Mouse (Mus musculus) CD4-positive, CD25-positive, alpha-beta regulatory T cell, adult 4 months (primary cell): ENCODE measurements around the gene Farp1. TPM values are rescaled to one million over a fixed set of nuclear protein-coding genes. Genes with fewer than 3 reads are reported as not detected.

Source experiments
- ATAC-seq: one replicate; pipeline ENCODE4 v1.8.0; 2017
- polyA plus RNA-seq, 2 experiments: library from polyadenylated mRNA; unstranded; fragments of 100-300 nt; shearing (Covaris generic); gene quantifications; one replicate each; pipeline ENCODE4 v1.2.1; 2017

Farp1 gene
- polyA plus RNA-seq, 2 experiments from 2014 or later = 3.0 to 3.5 TPM

DNA sequence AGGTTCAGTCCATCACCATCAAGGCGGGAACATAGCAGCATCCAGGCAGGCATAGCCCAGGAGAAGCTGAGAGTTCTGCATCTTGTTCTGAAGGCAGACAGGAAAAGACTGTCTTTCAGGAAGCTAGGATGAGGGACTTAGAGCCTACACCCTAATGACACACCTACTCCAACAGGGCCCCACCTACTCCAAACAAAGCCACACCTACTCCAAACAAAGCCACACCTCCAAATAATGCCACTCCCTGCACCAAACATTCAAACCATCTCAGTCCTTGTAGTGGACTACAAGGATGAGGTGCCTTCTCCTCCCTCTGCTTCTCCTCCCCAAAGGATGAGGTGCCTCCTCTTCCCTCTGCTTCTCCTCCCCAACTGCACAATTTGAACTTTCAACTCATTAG lies 23.5 kb downstream of the Farp1 start:
- no peak for ATAC-seq

DNA sequence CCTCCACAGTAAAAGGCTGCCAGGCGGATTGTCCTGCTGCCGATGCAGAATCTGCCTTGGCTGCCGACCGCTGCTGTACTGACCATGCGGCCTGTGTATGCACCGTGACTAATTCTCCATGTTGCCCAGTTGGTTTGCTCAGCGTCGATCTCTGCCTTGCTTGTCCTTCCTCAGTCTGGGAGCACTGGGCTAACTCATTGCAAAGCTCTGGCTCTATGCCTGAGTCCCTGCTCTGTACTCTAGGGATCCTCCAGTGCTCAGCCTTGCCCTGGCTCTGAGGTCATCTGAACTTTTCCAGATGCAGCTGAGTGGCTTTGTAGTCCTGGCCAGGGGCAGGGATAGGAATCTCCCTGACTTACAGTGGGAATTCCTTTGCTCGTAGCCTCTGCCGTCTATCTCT lies 24.3 kb downstream of the Farp1 start:
- ATAC-seq = no peak

DNA sequence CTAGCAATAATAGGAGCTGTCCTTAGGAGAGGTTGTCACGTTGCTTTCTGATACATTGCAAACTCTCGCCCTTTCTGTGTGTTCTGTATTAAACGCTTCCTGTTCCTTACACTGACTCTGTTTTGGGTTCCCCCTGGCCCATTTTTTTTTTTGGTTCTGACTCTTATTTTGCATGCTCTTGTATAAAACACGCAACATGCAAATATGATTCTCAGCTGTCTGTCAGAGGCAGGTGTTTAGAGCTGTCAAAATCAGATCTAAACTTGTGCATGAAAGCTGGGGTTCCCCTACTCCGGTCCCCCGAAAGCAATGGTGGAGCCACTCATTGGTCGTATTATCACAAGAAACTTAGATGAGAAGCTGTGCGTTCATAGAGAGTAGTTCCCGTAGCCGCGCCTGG lies 25.5 kb downstream of the Farp1 start:
- no peak for ATAC-seq

DNA sequence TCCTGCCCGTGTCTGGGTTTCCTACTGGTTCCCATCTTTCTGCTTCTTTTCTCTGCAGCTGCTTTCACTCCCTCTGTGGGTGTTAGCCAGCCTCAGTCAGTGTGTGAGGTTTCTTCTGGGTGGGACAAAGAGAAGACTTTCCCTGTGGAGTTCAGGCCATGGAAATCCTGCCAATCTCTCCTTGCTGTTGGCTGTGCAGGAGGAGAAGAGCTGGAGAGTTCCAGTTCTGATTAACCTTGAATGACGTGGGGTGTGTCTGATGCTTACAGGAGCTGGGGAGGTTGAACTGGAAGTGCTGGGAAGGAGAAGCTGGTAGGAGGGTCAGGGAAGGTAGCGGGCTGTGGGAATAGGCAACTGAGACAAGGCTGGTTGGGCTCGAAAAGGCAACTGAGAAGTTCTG lies 26.7 kb downstream of the Farp1 start:
- ATAC-seq = no peak

DNA sequence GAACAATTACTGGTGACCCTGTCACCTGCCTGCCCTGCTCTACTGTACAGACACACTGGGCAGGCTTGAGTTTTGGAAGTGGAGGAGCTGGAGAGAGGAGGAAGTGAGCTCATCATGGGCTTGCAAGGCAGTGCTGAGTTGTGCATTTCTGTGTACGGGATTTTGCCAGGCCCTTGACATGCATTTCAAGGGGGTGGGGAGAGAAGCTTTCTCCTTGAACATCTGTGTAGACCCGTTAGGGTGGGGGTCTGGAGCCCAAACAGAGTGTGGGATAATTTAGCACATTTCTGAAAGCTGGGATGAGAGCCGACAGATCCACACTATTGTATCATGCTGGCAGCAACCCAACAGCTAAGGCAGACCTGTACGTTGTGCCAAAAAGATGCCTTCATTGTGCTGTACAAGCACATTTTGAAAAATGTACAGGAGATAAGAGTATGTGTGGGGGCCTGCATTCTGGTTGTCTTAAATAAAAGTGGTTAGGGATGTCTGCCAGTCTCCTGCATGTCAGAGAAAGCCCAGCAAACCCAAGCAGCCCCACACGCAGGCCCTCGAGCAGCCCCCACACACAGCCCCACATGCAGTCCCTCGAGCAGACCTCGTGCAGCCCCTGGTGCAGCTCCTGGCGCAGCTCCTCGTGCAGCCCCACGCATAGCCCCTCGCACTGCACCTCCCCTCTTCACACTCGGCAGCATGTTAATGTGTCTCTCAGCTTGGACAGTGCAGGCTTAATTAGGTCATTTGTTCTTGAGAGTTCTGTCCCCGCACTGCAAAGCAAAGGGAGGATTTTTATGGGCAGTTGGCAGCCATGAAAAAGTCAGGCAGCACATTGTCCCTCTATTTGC lies 27.5 kb downstream of the Farp1 start:
- no peak for ATAC-seq

DNA sequence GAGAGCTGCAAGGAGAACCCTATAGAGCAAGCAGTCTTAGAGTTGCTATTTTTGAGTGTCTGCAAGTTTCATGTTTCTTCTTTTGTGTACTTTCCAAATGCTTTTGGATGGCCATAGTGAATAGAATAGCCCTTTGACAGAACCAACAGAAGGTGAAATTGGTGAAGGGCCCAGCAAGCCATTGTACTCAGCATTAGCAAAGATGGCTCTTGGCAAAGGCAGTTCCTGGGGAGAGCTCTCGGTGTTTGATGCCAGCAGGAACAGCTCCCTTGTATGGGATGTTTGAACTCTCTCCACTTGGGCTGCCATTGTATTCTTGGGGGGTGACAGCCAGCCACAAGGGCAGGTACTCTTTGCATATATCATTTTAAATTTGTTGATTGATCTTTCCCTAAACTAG lies 29.7 kb downstream of the Farp1 start:
- no peak for ATAC-seq

DNA sequence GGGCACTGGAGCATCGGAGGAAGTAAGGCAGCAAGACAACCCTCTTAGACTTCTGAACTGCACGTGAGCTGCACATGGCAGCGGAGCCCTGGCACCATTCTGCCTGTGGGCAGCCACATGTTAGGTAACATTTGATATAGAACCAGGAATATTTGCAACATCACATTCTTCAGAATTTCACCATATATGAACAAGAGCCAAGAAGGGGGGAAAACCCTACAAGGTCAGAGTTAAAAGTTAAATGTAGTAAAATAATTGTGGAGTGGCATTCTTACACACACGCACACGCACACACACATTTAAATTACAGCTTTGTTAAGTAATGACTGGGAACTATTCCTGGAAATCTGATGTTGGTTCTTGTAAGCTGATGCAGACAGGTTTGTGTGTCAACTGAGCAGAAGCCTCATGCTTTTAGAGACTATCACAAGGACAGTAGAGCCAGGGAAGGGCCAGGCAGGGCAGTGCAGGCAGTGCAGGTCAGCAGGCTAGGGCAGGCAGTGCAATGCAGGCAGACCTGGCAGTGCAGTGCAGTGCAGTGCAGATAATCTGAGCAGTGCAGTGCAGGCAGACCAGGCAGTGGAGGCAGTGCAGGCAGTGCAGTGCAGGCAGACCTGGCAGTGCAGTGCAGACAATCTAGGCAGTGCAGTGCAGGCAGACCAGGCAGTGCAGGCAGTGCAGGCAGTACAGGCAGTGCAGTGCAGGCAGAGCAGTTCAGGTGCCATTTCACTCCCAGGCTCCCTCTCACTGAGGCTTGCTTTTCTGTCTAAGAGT lies 38.3 kb downstream of the Farp1 start:
- ATAC-seq = no peak

DNA sequence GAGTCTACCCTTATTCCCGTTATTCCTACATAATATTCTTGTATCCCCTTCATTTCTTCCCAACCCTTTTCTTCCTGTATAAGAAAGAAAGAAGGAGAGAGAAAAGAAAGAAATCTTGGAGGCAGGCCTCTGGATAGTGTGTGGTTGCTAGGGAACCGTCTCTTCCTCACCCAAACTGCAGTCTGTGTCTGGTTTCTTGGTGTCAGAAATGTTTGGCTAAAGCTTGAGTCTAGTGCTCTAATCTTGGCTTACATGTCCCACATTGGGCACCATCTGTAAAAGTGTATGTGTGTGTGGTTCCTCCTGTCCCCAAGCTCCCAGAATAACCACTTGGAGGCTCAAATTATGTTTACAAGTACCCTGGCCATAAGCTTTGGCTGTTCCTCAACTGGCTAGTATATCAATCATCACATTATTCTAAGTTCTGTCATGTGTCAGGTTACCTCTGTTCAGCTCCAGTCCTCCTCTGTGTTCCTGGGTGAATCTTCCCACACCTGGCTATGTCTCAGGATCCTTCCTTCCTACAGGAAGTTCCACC lies 39.3 kb downstream of the Farp1 start:
- ATAC-seq = no peak

DNA sequence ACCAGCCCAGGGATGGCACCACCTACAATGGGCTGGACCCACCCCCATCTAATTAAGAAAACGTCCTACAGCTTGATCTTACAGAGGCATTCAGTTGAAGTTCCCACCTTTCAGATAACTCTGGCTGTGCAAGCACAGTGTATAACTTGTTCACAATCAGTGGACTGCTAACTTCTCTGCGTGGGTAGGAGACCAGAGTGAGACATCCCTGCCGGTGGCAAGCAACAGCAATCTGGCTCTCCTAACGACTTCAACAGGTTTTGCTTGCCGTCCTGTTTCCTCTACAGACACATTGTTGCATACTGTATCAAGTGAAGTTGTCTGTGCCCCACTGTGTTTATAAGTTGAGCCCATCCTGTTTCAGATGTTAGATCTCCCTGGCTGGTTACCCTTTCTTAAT lies 45.7 kb downstream of the Farp1 start:
- ATAC-seq = no peak

DNA sequence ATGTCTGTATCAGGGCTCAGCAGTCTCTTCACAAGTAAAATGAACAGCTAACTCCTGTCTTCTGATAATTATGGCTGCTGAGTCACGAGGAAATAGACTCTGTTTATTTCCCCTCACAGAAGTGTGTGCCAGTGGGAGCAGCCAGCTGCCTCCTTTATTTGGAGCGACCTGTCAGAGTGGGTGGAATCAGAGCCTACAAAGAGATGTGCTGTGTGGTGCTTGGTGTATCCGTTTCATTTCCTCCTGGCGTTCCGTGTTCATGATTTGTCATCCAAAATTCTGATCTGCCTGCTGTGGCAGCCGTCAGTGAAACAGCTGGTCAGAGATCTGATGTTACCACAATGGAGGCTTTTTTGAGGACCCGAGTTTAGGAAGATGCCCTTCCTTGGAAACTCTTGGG lies 47.3 kb downstream of the Farp1 start:
- ATAC-seq = no peak

DNA sequence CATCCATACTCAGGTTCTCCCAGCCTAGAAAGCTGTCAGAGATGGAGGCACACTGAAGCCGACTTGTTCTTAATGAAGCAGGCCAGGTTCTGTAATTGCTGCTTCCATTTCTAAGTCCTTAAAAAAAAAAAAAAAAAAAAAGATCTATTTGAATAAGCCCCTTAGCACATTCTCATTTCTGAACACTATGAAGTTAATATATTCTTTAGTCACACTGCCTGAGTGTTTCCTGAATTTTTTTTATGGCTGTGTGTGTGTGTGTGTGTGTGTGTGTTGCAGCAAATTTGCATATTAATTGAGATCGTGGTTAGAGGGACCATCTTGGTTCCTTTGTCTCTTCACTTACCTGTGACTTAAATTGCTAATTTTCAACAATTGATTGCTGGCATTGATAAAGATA lies 47.8 kb downstream of the Farp1 start:
- no peak for ATAC-seq

DNA sequence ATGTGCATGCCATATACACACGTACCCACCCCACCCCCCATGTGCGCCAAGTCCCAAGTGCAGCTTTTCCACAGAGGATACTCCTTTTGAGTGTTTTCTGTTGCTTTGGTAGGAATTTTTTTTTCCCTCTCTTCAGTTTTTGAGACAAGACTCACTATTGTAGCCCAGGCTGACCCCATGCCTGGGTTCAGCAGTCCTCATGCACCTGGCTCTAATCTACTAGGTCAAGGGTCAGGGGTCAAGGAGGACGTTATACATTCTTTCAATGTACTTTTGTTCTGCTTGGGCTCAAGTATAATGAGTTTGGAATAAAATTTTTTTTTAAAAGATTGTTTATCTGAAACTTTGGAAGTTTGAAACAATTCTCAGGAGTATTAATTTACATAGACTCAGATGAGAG lies 48.4 kb downstream of the Farp1 start:
- ATAC-seq = no peak

DNA sequence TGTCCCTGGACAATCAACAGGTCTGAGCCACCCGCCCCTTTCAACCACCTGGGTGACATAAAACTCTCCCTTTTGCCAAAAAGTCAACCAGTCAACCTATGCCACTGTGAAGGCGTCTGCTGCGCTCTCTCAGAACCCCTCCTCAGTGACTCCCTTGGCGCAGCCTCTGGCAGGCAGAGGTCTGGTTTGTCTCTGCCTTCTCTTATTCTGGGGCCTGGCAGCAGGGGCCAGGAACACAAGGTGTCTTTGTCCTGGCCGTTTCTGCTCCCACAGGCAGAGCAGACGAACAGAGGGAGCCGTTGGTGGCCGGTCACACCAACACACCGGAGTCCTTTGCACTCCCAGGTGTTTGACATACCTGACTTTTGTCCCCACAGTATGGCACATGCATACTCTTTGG lies 57.5 kb downstream of the Farp1 start:
- no peak for ATAC-seq

DNA sequence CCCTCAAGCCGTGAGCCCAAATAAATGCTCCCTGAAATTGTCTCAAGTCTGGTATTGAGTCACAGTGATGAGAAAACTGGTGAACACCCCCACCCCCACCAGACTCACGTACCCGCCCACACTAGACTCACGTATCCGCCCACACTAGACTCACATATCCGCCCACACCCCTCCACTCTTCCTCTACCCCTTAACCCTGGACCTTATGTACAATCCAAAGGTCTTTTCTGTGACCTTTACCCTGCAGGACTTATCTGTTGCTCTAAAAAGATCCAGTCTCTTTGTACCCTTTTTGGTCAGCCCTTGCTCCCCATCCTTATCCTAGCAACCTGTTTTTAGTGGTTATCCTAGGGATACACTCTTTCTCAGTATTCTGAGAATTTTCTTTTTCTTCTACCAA lies 58.9 kb downstream of the Farp1 start:
- ATAC-seq = no peak

DNA sequence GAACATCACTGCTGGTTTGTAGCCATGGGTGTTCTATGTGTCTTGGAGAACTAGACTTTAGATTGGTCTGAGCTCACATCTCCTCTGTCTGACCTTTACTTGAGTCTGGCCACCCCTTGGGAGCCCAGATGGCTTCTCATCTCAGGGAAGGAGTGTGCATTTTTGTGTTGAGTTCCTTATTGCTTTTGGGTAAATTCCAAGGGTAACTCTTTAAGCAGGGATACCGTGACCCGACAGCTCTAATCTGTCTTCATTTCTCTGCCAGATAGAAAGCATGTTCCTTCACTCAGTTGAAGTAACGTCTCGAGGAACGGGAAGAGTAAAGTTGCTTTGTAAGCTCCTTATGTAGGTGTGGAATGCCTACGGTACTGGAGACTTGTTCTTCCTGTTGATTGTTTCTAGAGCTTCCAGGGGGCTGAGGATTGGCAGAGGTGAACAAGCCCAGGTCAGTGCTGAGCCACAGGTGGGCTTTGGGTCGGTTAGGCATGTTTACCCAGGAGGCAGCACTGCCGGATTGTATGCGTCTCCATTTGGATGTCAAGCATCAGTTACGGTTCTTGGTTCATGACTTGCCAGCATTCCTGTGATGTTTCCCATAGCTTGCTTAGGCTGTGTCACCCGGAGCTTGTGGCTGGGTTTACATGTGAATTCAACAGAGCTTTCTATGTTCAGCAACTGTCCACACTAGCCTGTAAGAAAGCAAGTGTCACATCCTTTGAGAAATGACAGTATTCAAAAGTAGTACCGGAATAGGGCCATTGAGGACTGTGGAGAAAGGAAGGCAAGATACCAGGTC lies 62.8 kb downstream of the Farp1 start:
- no peak for ATAC-seq

DNA sequence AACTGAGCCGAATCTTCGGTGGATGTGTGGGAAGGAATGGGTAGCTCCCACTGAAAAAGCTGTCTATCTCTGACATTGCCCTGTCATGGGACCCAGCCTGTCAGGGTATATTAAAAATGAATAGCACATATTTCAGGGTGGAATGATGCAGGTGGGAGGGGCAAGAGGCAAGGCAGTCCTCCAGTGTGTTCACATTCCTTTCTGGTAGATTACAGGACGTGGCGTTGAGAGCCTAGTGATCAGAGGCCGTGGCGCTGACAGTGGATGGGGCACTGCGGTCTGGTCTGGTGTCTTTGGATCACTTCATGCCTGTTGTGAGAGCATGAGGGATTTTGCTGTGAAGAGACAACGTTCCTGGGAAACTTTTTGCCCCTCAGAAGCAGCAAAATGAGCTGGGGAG lies 64.1 kb downstream of the Farp1 start:
- no peak for ATAC-seq

DNA sequence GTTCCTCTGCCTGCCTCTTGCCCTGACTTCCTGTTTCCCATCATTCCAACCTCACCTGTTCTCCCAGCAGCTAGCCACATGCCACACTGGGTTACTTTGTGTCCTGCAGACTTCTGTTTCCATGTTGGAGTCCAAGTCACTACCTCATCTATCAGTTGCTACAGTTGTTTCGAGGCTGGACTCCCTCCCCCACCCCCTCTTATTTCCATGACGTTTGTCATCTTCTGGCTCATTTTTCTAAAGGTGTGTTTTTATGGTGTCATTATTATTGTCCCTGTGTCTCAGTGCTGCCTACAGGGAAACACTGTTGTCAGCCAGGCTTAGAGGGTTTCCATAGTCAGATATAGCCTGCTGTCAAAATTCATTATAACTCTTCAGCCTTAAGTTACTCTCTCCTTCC lies 64.9 kb downstream of the Farp1 start:
- peak; percentile 34 for ATAC-seq

DNA sequence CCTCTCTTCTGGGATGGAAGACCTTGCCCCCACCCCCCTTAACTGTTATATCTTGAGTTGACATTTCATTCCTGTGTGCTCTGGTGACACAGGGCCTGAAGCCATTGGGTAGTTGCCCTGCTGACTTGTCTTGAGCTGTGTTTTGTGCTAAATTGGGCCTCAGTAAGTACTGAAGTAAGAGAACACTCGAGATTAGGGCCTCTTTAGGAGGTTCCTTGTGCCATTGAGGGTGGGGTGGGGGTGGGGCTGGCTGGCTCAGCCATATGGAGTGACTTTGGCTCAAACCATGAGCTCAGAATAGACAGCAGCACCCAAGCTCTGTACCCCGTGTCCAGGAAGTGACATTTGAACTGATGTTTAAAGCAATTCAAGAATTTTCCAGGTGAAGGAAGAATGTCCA lies 65.8 kb downstream of the Farp1 start:
- ATAC-seq = no peak

DNA sequence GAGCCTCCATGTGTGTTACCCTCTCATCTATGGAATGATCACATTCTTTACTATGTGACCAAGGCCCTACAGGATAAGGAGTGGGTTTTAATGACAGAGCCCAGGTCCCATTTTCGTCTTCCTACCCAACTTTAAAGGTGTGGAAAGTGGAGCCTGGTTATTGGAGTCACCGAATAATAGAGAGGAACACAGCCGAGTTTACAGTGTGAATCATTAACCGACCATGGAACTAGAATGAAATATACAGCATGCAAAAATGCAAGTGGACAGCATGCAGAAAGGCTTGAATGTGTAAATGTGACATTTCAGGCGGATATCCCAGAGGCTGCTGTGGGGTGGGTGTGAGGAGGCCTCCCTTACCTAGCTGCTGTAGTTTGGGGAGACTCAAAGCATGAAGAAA lies 66.5 kb downstream of the Farp1 start:
- ATAC-seq = no peak

DNA sequence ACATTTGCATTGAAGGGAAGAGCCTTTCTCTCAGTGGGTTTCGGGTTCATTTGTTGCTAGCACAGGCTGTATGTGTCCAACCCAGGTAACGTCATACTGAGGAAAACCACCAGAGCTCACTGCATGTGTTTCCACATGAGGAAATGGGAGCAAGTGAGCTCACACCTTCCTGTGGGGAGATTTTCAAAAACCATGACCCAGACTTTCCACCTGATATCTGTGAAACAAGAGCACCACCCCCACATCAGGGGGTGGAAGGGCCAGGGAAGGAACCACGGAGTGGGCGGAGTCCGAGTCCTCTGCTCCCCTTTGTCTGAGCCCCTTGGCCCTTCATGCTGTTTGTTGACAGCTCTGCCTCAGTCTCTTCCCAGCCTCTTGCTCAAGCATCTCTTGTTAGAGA lies 67.6 kb downstream of the Farp1 start:
- no peak for ATAC-seq

DNA sequence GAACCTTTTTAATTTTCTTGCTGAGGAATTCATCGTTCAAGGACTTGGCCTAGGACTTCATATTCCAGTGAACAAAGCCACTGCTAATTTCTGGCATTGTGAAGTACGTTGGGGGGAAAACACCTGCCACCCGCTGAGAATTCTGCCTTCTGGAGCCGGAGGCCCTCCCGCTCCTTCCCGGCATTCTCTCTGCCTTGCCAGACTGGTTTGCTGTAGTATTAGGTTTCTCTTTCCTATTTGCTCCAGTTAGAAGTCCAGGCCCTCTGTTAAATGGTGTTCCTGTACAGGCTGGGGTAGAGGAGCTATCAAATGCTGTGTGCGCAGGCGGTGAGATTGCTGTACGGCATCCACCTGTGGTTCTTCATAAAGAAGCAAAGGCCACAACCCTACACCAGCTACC lies 68.5 kb downstream of the Farp1 start:
- no peak for ATAC-seq

DNA sequence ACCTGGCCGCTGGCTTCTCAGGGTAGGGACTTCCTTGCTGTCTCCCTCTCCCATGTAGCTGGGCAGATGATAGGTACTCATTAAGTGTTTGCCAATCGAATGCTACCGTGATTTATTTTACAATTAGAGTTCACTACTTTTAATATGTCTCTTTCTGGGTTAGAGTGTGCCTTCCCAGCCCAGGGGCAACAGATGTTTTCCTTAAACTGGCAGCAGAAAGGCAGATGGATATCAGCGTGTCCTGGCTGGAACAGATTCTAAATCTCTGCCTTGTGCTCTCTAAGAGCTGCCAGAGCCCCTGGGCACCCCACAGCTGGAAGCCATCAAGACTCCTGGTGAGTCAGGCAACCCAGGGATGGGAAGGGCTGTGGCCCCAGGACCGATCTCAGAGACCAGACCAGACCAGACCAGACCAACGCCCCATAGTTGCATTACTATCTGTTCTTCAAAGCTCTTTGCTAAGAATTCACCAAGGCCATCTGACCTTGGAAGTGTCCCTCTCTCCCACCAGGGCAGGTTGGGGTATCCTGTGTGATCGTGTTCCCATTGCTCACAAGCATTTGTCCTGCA lies 69.8 kb downstream of the Farp1 start:
- ATAC-seq = no peak

DNA sequence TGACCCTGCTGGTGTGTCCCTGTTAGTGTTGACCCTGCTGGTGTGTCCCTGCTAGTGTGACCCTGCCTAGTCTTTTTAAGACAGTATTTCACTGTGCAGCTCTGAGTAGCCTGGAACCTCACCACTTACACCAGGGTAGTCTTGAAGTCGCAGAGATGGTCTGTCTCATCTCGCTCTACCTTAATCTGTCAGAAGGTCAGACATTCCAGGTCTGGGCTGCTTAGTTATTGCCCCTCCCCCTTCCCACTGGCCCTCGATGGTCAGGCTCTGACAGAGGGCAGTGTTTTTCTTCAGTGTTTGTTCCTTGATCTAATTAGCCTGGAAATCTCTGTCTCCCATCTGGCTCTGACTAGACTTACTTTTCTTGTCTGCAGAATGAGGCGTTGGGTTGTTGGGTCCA lies 71.9 kb downstream of the Farp1 start:
- no peak for ATAC-seq
